Mouse (Mus musculus) ES-E14 (cell line): ENCODE data around the gene Plcz1. TPM values are rescaled to one million over a fixed set of nuclear protein-coding genes. Genes with fewer than 3 reads are reported as not detected.

Experiments
- DNase-seq: peaks from one replicate; pipeline ENCODE4 v3.0.0-alpha.2; 2013; ENCODE audit warnings: low read depth, low spot score
- H3K27ac ChIP-seq: 2 replicates; pipeline ENCODE4 v1.5.1; 2012; ENCODE audit warnings: low read depth, mild to moderate bottlenecking, low read length, moderate library complexity, mixed read lengths; ENCODE audit not compliant: poor library complexity, insufficient read depth, severe bottlenecking
- H3K36me3 ChIP-seq: 2 replicates; pipeline ENCODE4 v1.6.1; 2012; ENCODE audit warnings: mild to moderate bottlenecking, low read length, moderate library complexity, mixed read lengths; ENCODE audit not compliant: control insufficient read depth, poor library complexity, insufficient read depth, severe bottlenecking
- H3K4me1 ChIP-seq, 2 experiments: fragments of 150-350 bp in 1 of 2; sonication (generic) in 1 of 2; 2 replicates each; pipeline ENCODE4 v1.6.1; 2012; ENCODE audit warnings: low read length in 2 of 2, mild to moderate bottlenecking in 1 of 2, mixed read lengths in 1 of 2; ENCODE audit not compliant: control insufficient read depth in 2 of 2, insufficient read depth in 2 of 2, poor library complexity in 1 of 2
- H3K4me3 ChIP-seq, 2 experiments: fragments of 150-350 bp in 1 of 2; sonication (generic) in 1 of 2; 2 replicates each; pipeline ENCODE4 v1.5.1; 2012; ENCODE audit warnings: low read length in 2 of 2, low read depth in 1 of 2, mild to moderate bottlenecking in 1 of 2, mixed read lengths in 1 of 2; ENCODE audit not compliant: insufficient read depth in 1 of 2, poor library complexity in 1 of 2, severe bottlenecking in 1 of 2
- H3K9ac ChIP-seq: 2 replicates; pipeline ENCODE4 v1.6.1; 2012; ENCODE audit warnings: low read depth, mild to moderate bottlenecking, low read length, mixed read lengths; ENCODE audit not compliant: poor library complexity, insufficient read depth, severe bottlenecking
- H3K9me3 ChIP-seq: fragments of 150-350 bp; sonication (generic); 2 replicates; pipeline ENCODE4 v1.6.1; 2012; ENCODE audit warnings: low read depth, mild to moderate bottlenecking, low read length; ENCODE audit not compliant: control insufficient read depth, insufficient read depth
- CHD2 ChIP-seq: IDR thresholded peaks from 2 replicates; pipeline ENCODE4 v1.6.1; 2014; ENCODE audit warnings: mild to moderate bottlenecking, low read depth, low read length, inconsistent platforms
- HCFC1 ChIP-seq: IDR thresholded peaks from 2 replicates; pipeline ENCODE4 v1.6.1; 2012; ENCODE audit warnings: low read length, inconsistent platforms, borderline replicate concordance; ENCODE audit not compliant: insufficient read depth
- MAFK ChIP-seq: IDR thresholded peaks from 2 replicates; pipeline ENCODE4 v1.6.1; 2014; ENCODE audit warnings: mild to moderate bottlenecking, low read depth, low read length, inconsistent platforms; ENCODE audit not compliant: insufficient read depth
- ZC3H11A ChIP-seq: IDR thresholded peaks from 2 replicates; pipeline ENCODE4 v1.6.1; 2012; ENCODE audit warnings: low read depth, mild to moderate bottlenecking, inconsistent platforms, low read length, borderline replicate concordance
- ZNF384 ChIP-seq: IDR thresholded peaks from 2 replicates; pipeline ENCODE4 v1.6.1; 2012; ENCODE audit warnings: low read depth, low read length, inconsistent platforms
- in situ Hi-C, 2 experiments: fragments of 600-800 bp; cut with MboI; formaldehyde crosslinking; loops; one replicate each; pipeline ENCODE4 v1.15.1; 2025; ENCODE audit warnings: low sequenced_read_pairs in 2 of 2, inconsistent platforms in 1 of 2; ENCODE audit not compliant: unreplicated experiment in 2 of 2
- total RNA-seq: library from RNA; depleted of rRNA; stranded (reverse); fragments of 300-350 nt; gene quantifications from 2 replicates; pipeline ENCODE4 v1.2.3, GENCODE M21; 2012; rRNA removed

Gene Plcz1
- total RNA-seq, 1 experiment = not detected

DNA sequence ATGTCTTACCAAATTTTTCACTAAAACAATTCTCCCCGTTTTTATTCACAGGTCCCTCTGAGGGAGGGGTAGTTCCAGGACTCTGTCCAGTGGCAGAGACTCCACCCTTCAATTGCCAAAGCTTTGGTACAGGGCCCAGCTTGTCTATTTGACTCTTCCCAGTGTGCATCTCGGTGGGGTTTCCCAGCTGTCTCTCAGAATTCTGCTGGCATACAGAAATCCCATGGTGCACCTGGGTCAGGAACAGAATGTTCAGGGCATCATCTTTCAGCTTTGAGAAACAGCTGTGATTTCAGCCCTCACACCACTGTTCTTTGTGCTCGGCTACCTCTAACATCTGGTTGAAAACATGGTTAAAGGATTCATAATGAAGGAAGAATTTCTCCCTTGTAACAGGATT, 77.5 kb downstream of the Plcz1 start:
- H3K36me3 ChIP-seq = no peaks in the 10 kb centered on the region
- no peaks in the 10 kb centered on the region for H3K4me1 ChIP-seq
- in situ Hi-C loops = no loop called here
- H3K4me3 ChIP-seq = no peak overlapping the region
- TF ChIP-seq ZNF384 = no peak
- no peak for TF ChIP-seq HCFC1
- TF ChIP-seq ZC3H11A = no peak
- no peak for TF ChIP-seq MAFK
- no peak for TF ChIP-seq CHD2
- H3K27ac ChIP-seq = no peak overlapping the region
- no peak overlapping the region for H3K9ac ChIP-seq
- DNase-seq = no peak
- H3K9me3 ChIP-seq = no peaks in the 10 kb centered on the region

DNA sequence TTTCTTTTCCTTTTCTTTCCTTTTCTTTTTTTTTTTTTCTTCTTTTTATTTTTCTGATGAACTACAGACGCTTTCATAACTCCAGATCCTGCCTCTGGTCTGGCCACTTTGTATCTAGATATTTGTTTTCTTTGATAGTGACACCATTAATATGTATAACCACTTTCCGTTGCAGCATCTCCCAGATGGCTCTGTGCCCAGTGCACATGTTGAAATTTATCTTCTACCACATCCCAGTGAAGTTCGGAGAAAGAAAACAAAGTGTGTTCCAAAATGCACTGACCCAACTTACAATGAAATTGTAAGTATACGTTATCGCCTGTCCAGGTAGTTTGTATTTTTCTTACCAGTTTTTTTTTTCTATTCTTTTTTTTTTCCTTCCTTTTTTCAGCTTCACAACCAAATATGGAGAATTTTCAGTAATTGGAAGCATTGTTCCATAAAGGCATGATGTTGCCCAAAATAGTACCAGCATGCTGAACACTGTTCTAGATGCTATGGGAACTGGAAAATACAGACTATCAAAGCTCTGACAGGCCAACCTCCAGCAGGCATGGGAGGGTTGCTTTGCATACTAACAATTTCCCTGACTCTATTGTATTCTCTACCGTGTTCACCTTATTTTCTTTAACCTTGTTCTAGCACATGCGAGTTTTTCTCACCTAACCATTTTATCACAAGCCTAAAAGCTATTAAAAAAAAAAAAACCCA, 83.6 kb downstream of the Plcz1 start:
- Histone ChIP-seq H3K4me3 (no peak overlapping the region), H3K9me3 (no peaks in the 10 kb centered on the region), H3K27ac (no peak overlapping the region), H3K9ac (no peak overlapping the region), H3K36me3 (no peaks in the 10 kb centered on the region), H3K4me1 (no peaks in the 10 kb centered on the region)
- no peak for DNase-seq
- in situ Hi-C loops = no loop called here
- no peak for TF ChIP-seq ZNF384
- TF ChIP-seq ZC3H11A = no peak
- no peak for TF ChIP-seq HCFC1
- no peak for TF ChIP-seq MAFK
- no peak for TF ChIP-seq CHD2

DNA sequence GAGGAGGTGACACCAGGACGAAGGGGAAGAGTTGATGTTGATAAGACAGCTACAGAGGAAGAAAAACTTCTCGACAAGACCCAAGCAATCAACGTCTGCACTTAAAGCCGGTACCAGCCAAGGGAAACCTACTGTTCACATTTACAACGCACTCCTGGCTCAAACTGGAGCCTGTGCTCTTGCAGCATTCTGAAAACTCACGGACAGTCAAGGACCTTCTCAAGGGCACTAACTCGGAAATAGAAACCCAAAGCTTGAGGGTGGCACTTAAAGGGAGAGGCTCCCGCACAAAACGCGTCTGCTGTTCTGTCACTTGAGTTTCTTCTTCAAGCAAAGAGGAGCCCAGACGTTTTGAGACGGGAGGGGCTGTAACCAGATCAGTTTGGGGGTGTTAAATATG, 87.7 kb downstream of the Plcz1 start:
- no peak overlapping the region for H3K4me3 ChIP-seq
- in situ Hi-C loops = no loop called here
- H3K27ac ChIP-seq = no peak overlapping the region
- no peaks in the 10 kb centered on the region for H3K9me3 ChIP-seq
- no peaks in the 10 kb centered on the region for H3K4me1 ChIP-seq
- no peaks in the 10 kb centered on the region for H3K36me3 ChIP-seq
- no peak overlapping the region for H3K9ac ChIP-seq
- no peak for TF ChIP-seq ZC3H11A
- TF ChIP-seq ZNF384 = no peak
- TF ChIP-seq HCFC1 = no peak
- TF ChIP-seq MAFK = no peak
- no peak for TF ChIP-seq CHD2
- no peak for DNase-seq

DNA sequence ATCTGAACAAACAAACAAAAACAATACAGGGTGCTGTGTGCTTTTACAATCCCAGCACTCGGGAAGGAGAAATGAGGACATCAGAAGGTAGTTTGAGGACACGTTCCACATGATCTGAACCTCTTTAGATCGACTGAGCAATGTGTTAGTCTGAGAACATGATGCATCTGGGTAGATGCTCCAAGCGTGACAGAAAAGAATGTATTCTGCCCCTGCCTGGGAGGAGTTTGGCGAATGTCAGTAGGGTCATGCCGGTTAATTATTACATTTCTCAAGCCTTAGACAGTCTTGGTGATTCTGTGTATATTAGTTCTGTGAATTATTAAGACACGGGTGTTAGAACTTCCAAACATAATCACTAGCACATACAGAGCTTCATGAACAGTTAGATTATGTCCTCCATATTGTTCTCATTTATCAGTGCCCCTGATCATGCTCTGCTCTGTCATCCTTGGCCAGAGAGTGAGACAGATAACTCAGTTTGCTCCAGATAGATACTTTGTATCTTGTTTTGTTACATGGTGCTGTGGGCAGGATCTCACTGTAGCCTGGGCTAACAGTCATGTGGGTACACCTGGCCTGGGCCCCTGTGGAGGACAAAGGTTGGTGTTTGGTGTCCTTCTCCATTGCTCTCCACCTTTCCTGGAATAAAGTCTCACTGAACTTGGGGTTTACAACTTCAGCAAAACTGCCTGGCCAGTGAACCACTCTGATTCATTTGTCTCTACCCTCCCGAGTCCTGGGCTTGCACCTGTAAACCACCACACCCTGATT, 94.0 kb downstream of the Plcz1 start:
- Histone ChIP-seq H3K27ac (no peak overlapping the region), H3K4me3 (no peak overlapping the region), H3K36me3 (no peaks in the 10 kb centered on the region), H3K9ac (no peak overlapping the region), H3K4me1 (no peaks in the 10 kb centered on the region), H3K9me3 (no peaks in the 10 kb centered on the region)
- DNase-seq = no peak
- TF ChIP-seq CHD2 (no peak), MAFK (no peak), ZC3H11A (no peak), ZNF384 (no peak), HCFC1 (no peak)
- in situ Hi-C loops = no loop called here

Other genes with a start within 250 kb of the Plcz1 start
- gene Capza3, start 205 bp downstream of the Plcz1 start, total RNA-seq = not detected in 2 replicates